Mouse (Mus musculus): ENCODE results near the gene Smim5.

DNA sequence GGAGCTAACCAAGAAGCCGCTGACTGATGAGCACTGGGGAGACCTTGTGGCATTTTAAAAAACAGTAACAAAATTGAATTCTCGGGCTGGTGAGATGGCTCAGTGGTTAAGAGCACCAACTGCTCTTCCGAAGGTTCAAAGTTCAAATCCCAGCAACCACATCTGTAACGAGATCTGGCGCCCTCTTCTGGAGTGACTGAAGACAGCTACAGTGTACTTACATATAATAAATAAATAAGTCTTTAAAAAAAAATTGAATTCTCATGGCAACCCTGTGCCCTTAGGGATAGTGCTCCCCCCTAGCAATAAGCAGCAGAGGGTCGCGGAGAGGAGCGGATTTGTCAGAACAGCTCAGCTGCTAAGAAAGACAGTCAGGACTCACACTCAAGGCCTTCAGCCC is 35.9 kb upstream of the Smim5 start:
- no peak for TF ChIP-seq POLR2A (IDR thresholded peaks at IDR 0.05; ENCODE audit: borderline replicate concordance, insufficient read depth, low read length)
- no peak for TF ChIP-seq CTCF (IDR thresholded peaks at IDR 0.05; ENCODE audit: borderline replicate concordance, insufficient read depth, low read depth, low read length)

All from cerebellum, adult 2 months (tissue).